Mouse (Mus musculus) stomach, postnatal 0 days (tissue): ENCODE data around the gene Iqcm. TPM values are rescaled to one million over a fixed set of nuclear protein-coding genes. Genes with fewer than 3 reads are reported as not detected.

Experiments
- ATAC-seq: fragments of 200-750 bp; cut with Nextera tagmentation; 2 replicates; pipeline ENCODE4 v1.8.0; 2017; ENCODE audit not compliant: low FRiP score, low TSS enrichment
- DNase-seq: peaks from one replicate; pipeline ENCODE4 v3.0.0-alpha.2; 2016; ENCODE audit warnings: low spot score
- H3K27ac ChIP-seq: fragments of 300-500 bp; sonication (generic); replicated peaks from 2 replicates; pipeline ENCODE4 v1.5.1; 2014; ENCODE audit warnings: mild to moderate bottlenecking, control low read depth
- H3K27me3 ChIP-seq: fragments of 300-500 bp; sonication (generic); 2 replicates; pipeline ENCODE4 v1.6.1; 2014; ENCODE audit warnings: low read length; ENCODE audit not compliant: control insufficient read depth, insufficient read depth
- H3K36me3 ChIP-seq: fragments of 300-500 bp; sonication (generic); 2 replicates; pipeline ENCODE4 v1.6.1; 2014; ENCODE audit warnings: low read length, mixed read lengths; ENCODE audit not compliant: control insufficient read depth, insufficient read depth
- H3K4me1 ChIP-seq: fragments of 300-500 bp; sonication (generic); replicated peaks from 2 replicates; pipeline ENCODE4 v1.6.1; 2014; ENCODE audit warnings: antibody characterized with exemption; ENCODE audit not compliant: control insufficient read depth, insufficient read depth
- H3K4me2 ChIP-seq: fragments of 300-500 bp; sonication (generic); replicated peaks from 2 replicates; pipeline ENCODE4 v1.6.1; 2014; ENCODE audit warnings: low read depth, mild to moderate bottlenecking, control low read depth, moderate library complexity
- H3K4me3 ChIP-seq: fragments of 300-500 bp; sonication (generic); 2 replicates; pipeline ENCODE4 v1.5.1; 2014; ENCODE audit warnings: low read depth, low read length, control low read depth
- H3K9ac ChIP-seq: fragments of 300-500 bp; sonication (generic); 2 replicates; pipeline ENCODE4 v1.6.1; 2014; ENCODE audit warnings: mild to moderate bottlenecking, low read length, control low read depth, mixed read lengths
- H3K9me3 ChIP-seq: fragments of 300-500 bp; sonication (generic); 2 replicates; pipeline ENCODE4 v1.6.1; 2016; ENCODE audit warnings: low read length; ENCODE audit not compliant: control insufficient read depth
- CTCF ChIP-seq: IDR thresholded peaks from 2 replicates; pipeline ENCODE4 v1.5.1; 2016; ENCODE audit warnings: antibody characterized with exemption, low read depth, mild to moderate bottlenecking, moderate library complexity
- EP300 ChIP-seq: optimal IDR thresholded peaks from 2 replicates; pipeline ENCODE3; 2016; ENCODE audit warnings: antibody characterized with exemption
- WGBS: fragments of 180-500 bp; shearing (Covaris S2); extraction: QIAGEN DNeasy Blood & Tissue Kit; methylation state at CpG from one replicate; pipeline ENCODE4 v1.1.7; 2014; 5-methylcytosine and 5-hydroxymethylcytosine counted together
- polyA plus RNA-seq: library from polyadenylated mRNA; unstranded; fragments of >200 nt; fragmentation: Nextera tagmentation; extraction: Ambion mirVana; gene quantifications from 2 replicates; pipeline ENCODE4 v1.2.1, GENCODE M21; 2015

Iqcm gene
- polyA plus RNA-seq, 1 experiment from 2014 or later = not detected

DNA sequence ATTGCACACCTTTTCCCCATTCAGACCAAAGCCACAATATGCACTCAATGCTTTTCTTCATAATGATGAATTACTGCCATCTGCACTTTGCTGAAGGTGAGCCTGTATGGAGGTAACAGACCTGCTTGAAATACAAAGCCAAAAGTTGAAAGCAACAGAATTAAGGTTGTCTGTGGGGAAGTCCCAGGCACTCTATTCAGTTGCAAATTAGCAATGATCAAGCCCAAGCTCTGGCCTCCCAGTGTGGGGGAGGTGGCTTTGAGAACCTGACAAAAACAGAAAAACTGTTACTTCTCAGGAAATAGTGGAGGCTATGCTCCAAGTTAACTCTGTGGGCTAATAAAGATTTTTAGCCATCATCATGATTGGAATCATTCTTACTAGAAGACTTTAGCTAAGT is 307.1 kb downstream of the Iqcm start:
- Histone ChIP-seq H3K27me3 (no peaks in the 10 kb centered on the region), H3K4me1 (no peaks in the 10 kb centered on the region), H3K4me2 (no peak overlapping the region), H3K27ac (no peak overlapping the region), H3K4me3 (no peak overlapping the region), H3K9me3 (no peaks in the 10 kb centered on the region), H3K36me3 (no peaks in the 10 kb centered on the region), H3K9ac (no peak overlapping the region)
- DNase-seq (no peak), ATAC-seq (no peak)
- TF ChIP-seq EP300 (no peak), CTCF (no peak)

DNA sequence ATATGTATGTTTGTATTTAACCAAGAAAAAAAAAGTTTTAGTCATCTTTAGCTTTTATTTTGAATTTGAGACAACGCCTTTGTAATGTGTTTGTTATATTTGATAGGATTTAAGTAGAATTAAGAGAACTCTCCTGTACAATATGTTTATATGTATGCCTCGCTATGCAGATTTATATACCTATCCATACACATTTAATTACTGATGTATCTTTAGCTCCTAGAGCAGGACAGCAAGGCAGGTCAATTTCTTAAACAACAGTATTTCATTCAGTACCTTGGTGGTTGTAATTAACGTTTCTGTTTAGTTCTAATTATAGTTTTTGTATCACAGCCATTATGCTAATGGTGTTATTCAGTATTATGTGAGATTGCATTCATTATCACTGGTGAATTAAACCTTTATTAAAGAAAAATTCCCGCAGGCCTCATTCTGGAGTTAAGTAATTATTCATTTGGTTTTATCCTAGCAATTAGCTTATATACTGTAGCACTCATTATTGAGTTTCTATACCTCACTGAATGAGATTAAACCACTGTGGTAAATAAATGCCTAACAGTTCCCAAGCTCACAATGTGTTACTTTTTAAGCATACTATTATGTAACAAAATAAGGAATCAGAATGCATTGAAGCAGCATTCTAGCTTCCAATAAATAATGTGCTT is 380.1 kb downstream of the Iqcm start:
- no peaks in the 10 kb centered on the region for H3K9me3 ChIP-seq
- WGBS = 74% methylated on average over 4 of the region's 4 CpGs
- no peak overlapping the region for H3K27ac ChIP-seq
- DNase-seq = no peak
- no peaks in the 10 kb centered on the region for H3K4me1 ChIP-seq
- no peak overlapping the region for H3K4me2 ChIP-seq
- no peaks in the 10 kb centered on the region for H3K27me3 ChIP-seq
- no peak overlapping the region for H3K4me3 ChIP-seq
- no peak overlapping the region for H3K9ac ChIP-seq
- H3K36me3 ChIP-seq = no peaks in the 10 kb centered on the region
- ATAC-seq = no peak
- no peak for TF ChIP-seq CTCF
- no peak for TF ChIP-seq EP300

DNA sequence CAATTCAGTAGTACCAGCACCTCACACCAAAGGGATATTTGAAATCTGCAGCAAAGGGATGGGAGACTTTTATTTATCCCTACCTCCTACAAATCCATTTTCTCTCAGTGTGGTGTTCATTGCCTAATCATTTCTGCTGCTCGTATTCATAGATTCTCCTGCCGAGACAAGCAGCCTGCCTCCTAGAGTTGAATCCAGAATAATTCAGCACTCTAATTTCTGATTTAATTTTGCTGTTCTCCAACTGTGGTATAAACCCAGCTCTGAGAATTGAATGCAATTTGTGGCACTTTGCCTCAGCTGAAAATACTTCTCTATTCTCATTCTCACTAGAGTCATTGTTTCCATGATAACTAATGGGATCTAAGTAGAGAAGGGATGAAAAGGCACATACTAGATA is 386.8 kb downstream of the Iqcm start:
- ATAC-seq (no peak), DNase-seq (no peak)
- Histone ChIP-seq H3K9me3 (no peaks in the 10 kb centered on the region), H3K27me3 (no peaks in the 10 kb centered on the region), H3K27ac (no peak overlapping the region), H3K36me3 (no peaks in the 10 kb centered on the region), H3K9ac (no peak overlapping the region), H3K4me3 (no peak overlapping the region), H3K4me2 (no peak overlapping the region), H3K4me1 (no peaks in the 10 kb centered on the region)
- no peak for TF ChIP-seq EP300
- no peak for TF ChIP-seq CTCF
- 80% methylated on average over 2 of the region's 2 CpGs for WGBS

DNA sequence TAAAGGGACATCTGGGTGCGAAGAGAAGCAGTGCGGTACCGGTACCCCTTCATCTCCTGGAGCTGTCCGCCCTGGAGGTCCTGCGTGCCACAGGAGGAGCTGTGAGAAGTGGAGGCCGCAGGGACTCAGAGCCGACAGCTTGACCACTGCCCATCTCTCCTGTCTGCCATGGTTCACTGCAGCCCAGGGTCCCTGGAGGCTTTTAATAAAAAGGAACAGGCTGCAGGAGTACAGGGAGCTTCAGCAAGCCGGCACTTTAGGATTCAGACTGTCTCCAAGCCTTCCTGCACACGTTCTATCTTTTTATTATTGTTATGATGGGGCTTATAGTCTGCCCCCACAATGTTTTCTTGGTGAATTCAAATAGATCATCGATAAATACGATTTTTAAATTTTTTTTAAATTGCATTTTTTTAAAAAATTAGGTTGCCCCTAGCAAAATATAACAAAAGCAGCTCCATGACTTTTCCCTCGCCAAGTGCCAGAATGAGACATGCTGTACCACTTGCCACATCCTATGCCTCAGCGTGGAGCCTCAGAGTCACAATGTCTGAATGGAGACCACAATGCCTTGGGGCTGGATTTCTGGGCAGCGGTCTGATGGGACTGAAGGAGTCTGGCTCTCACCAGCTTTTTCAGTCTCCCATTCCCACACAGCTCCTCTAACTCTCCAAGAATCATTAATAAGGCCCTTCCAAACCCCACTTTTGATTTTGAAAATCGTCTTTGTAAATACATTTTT is 469.3 kb downstream of the Iqcm start:
- no peaks in the 10 kb centered on the region for H3K27me3 ChIP-seq
- no peak overlapping the region for H3K4me3 ChIP-seq
- no peaks in the 10 kb centered on the region for H3K36me3 ChIP-seq
- TF ChIP-seq CTCF = no peak
- no peak for TF ChIP-seq EP300
- H3K27ac ChIP-seq = no peak overlapping the region
- WGBS = 75% methylated on average over 15 of the region's 15 CpGs
- no peaks in the 10 kb centered on the region for H3K9me3 ChIP-seq
- H3K4me2 ChIP-seq = no peak overlapping the region
- DNase-seq (no peak), ATAC-seq (no peak)
- H3K4me1 ChIP-seq = no peaks in the 10 kb centered on the region
- H3K9ac ChIP-seq = no peak overlapping the region

DNA sequence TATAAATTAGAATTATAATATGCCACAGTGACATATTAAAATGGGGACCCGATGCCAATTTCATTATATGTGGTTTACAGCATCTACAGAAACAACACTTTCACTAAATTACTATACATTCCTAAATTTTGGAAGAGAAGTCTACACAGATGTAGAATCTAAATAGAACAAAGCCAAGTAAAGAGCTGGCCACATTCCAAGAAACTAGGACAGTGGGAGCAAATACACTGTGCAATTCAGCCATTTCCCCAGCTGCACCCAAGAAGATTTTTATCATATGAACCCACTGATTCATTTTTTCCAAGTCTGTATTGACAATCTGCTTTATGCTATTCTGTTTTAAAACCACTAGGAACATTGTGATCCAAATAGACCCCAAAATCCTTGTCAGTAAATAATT is 500.7 kb downstream of the Iqcm start:
- 80% methylated on average over 1 of the region's 1 CpGs for WGBS
- H3K9me3 ChIP-seq = no peaks in the 10 kb centered on the region
- DNase-seq (no peak), ATAC-seq (no peak)
- no peak overlapping the region for H3K4me3 ChIP-seq
- H3K27me3 ChIP-seq = no peaks in the 10 kb centered on the region
- no peak overlapping the region for H3K4me2 ChIP-seq
- no peak overlapping the region for H3K9ac ChIP-seq
- H3K27ac ChIP-seq = no peak overlapping the region
- no peaks in the 10 kb centered on the region for H3K4me1 ChIP-seq
- TF ChIP-seq CTCF = no peak
- TF ChIP-seq EP300 = no peak
- H3K36me3 ChIP-seq = no peaks in the 10 kb centered on the region

DNA sequence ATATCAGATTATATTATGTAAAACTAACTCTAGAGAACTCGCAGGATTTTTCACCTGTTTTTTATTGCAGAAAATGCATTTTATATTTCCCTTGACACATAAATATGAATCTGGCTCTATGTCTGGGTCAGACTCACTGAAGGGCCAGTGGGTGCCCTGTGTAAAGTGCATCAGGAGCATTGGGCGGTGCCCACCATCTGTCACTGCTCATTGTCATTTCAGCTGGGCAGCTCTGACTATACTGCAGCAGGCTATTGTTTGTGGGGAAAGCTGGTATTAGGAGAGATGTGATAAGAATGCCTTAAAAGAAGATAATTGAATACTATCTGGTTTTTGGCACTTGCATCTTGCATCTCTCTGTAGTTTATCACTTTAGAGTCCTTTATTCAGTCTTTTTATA is 507.5 kb downstream of the Iqcm start:
- Histone ChIP-seq H3K27me3 (no peaks in the 10 kb centered on the region), H3K4me3 (no peak overlapping the region), H3K4me1 (no peaks in the 10 kb centered on the region), H3K36me3 (no peaks in the 10 kb centered on the region), H3K4me2 (no peak overlapping the region), H3K9me3 (no peaks in the 10 kb centered on the region), H3K9ac (no peak overlapping the region), H3K27ac (no peak overlapping the region)
- DNase-seq (no peak), ATAC-seq (no peak)
- 76% methylated on average over 2 of the region's 2 CpGs for WGBS
- TF ChIP-seq CTCF = no peak
- TF ChIP-seq EP300 = no peak
